Mouse (Mus musculus): ENCODE data around the gene Dnajc7. TPM values are rescaled to one million over a fixed set of nuclear protein-coding genes. Genes with fewer than 3 reads are reported as not detected.

Gene Dnajc7
- polyA plus RNA-seq, 1 experiment from 2014 or later, result 77.3 TPM

DNA sequence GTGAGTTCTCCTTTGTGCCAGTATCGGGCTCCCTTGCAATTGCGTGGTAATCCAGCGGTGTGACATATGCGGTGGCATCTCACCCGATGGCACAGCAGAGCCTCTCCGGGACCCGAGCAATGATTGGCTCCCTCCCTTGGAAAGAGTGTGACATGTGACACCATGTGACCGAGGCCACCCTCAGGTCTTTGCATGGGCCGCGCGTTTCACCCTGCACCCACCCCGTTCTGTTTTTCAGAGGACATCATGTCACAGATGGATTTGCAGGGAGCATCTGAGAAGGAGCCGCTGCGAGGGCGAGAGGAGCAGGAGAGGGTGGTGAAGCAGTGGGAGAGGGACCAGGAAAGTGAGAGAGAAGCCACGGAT lies 48.8 kb downstream of the Dnajc7 start:
- Histone ChIP-seq H3K27me3 (replicated peaks; ENCODE audit: control insufficient read depth, insufficient read depth, low read length) (no peaks in the 10 kb centered on the region), H3K9ac (ENCODE audit: low read length) (peak overlapping the region; percentile 21; the same call in 1 of the 2 replicates), H3K4me3 (ENCODE audit: low read depth, low read length) (0 out of 2 replicates have a peak overlapping the region, but pooled peaks have one; percentile 8), H3K27ac (ENCODE audit: low read depth, low read length) (no peak overlapping the region), H3K36me3 (ENCODE audit: control insufficient read depth, insufficient read depth, low read length) (no peaks in the 10 kb centered on the region), H3K4me2 (ENCODE audit: low read length) (peak overlapping the region; percentile 50), H3K9me3 (replicated peaks; ENCODE audit: control insufficient read depth, low read length) (no peaks in the 10 kb centered on the region), H3K4me1 (ENCODE audit: control insufficient read depth, insufficient read depth, low read length) (no peaks in the 10 kb centered on the region; the same call in 1 of the 2 replicates)
- peak; percentile 22; the same call in 1 of the 2 replicates for ATAC-seq
- peak; percentile 16 for DNase-seq (ENCODE audit: low spot score)
- 16% methylated on average over 16 of the region's 16 CpGs for WGBS

DNA sequence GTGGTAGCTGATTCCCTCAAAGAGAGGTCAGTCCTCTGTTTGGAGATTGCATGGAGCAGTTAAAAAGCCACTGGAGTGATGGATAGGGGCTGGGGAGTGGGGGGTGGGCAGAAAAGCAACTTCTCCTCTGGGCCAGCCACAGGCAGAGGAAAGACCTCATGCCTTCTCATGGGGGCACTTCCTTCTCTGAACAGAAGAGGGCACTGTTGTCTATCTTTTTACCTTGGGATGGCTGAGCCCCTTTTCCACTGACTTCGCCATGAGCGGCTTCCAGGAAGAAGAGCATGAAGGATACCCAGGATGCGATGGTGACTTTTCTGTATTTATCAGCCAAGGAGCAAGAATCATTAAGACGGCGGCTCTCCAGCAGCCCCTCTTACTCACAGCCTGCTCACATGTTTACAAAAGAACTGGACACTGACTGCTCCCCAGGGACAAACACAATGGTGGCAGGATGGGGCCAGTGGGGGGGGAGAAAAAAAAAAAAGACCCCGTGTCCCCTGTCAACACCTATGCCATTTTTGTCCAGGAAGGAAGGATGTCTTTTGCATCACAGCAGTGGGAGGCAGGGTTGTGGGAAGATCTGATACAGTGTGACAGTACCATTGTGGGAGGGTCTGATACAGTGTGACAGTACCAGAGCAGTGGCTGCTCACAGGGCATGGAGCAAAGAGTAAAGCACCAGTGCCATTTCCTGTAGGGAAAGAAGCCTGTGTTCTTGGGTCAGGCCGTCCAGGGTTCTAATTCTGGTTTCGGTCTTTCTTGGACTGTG lies 49.4 kb downstream of the Dnajc7 start:
- Histone ChIP-seq H3K27me3 (replicated peaks; ENCODE audit: control insufficient read depth, insufficient read depth, low read length) (no peaks in the 10 kb centered on the region), H3K27ac (ENCODE audit: low read depth, low read length) (no peak overlapping the region), H3K9ac (ENCODE audit: low read length) (peak overlapping the region; percentile 21), H3K4me3 (ENCODE audit: low read depth, low read length) (peak overlapping the region; percentile 8; the same call in 1 of the 2 replicates), H3K9me3 (replicated peaks; ENCODE audit: control insufficient read depth, low read length) (no peaks in the 10 kb centered on the region), H3K4me2 (ENCODE audit: low read length) (peak overlapping the region; percentile 50), H3K4me1 (ENCODE audit: control insufficient read depth, insufficient read depth, low read length) (no peaks in the 10 kb centered on the region; the same call in 1 of the 2 replicates), H3K36me3 (ENCODE audit: control insufficient read depth, insufficient read depth, low read length) (no peaks in the 10 kb centered on the region)
- WGBS, result 12% methylated on average over 8 of the region's 8 CpGs
- ATAC-seq (peak; percentile 54; the same call in 1 of the 2 replicates), DNase-seq (ENCODE audit: low spot score) (peak; percentile 90)

DNA sequence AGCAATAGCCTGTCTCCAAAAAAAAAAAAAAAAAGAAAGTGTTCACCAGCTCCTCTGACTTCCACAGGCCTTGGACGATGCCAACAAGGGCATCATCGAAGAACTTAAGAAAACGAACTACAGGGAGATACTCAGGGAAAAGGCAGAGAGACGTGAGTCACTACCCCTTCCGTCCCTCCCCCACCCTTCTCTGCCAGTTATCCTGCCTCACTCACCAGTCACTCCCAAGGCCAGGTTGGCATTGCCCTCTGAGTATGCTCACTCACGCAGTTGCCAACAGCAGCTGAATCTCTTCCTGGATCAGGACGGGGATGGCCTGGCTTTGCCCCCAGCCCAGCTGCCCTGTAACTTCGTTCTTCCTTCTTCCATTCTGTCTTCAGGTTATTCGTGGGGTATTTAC lies 50.2 kb downstream of the Dnajc7 start:
- H3K4me3 ChIP-seq (ENCODE audit: low read depth, low read length), result no peak overlapping the region
- no peak overlapping the region for H3K27ac ChIP-seq (ENCODE audit: low read depth, low read length)
- no peak for DNase-seq (ENCODE audit: low spot score)
- no peak for ATAC-seq
- H3K36me3 ChIP-seq (ENCODE audit: control insufficient read depth, insufficient read depth, low read length), result no peaks in the 10 kb centered on the region
- H3K4me2 ChIP-seq (ENCODE audit: low read length), result no peak overlapping the region
- H3K9me3 ChIP-seq (replicated peaks; ENCODE audit: control insufficient read depth, low read length), result no peaks in the 10 kb centered on the region
- H3K4me1 ChIP-seq (ENCODE audit: control insufficient read depth, insufficient read depth, low read length), result no peaks in the 10 kb centered on the region
- 68% methylated on average over 9 of the region's 9 CpGs for WGBS
- no peak overlapping the region for H3K9ac ChIP-seq (ENCODE audit: low read length)
- no peaks in the 10 kb centered on the region for H3K27me3 ChIP-seq (replicated peaks; ENCODE audit: control insufficient read depth, insufficient read depth, low read length)

DNA sequence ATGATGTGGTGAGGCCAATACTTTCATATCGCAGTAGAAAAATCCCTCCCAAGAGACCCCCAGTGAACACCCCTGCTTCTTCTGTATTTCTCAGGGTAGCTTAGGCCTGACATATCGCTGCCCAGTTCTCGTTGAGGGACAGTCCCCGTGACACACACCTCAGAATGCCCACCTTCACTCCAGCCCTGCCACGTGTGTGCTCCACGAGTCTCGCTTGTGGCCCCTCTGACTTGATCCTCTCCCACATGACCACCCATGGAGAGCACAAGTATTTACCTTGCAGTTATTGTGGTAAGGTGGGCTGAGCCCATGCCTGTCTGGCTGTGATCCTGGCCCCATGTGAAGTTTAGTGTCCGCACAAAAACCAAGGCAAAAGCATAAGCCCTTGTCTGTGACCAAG lies 51.3 kb downstream of the Dnajc7 start:
- ATAC-seq (no peak), DNase-seq (ENCODE audit: low spot score) (no peak)
- H3K36me3 ChIP-seq (ENCODE audit: control insufficient read depth, insufficient read depth, low read length), result no peaks in the 10 kb centered on the region
- H3K9ac ChIP-seq (ENCODE audit: low read length), result no peak overlapping the region
- H3K27ac ChIP-seq (ENCODE audit: low read depth, low read length), result no peak overlapping the region
- H3K4me2 ChIP-seq (ENCODE audit: low read length), result no peak overlapping the region
- H3K4me3 ChIP-seq (ENCODE audit: low read depth, low read length), result no peak overlapping the region
- H3K9me3 ChIP-seq (replicated peaks; ENCODE audit: control insufficient read depth, low read length), result no peaks in the 10 kb centered on the region
- 84% methylated on average over 8 of the region's 8 CpGs for WGBS
- no peaks in the 10 kb centered on the region for H3K27me3 ChIP-seq (replicated peaks; ENCODE audit: control insufficient read depth, insufficient read depth, low read length)
- no peaks in the 10 kb centered on the region for H3K4me1 ChIP-seq (ENCODE audit: control insufficient read depth, insufficient read depth, low read length)

DNA sequence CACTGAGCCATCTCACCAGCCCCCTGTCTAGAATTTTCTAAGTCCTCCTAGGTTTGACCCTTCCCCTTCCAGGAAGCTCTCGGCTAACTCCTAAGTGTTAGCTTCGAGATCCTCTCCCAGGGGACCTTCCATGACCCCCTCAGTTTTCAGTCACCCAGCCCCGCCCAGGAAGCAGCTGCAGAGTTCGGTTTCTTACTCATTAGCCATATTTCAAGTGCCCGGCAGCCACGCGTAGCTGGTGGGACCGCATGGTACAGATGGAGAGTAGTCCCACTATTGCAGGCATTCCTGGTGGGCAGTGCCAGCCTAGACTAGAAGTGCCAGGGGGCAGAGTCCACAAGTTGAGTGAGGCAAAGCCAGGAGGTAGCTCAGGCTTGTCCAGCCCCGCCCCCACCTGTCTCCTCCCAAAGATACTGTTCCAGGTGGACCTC lies 52.1 kb downstream of the Dnajc7 start:
- Histone ChIP-seq H3K27ac (ENCODE audit: low read depth, low read length) (no peak overlapping the region), H3K36me3 (ENCODE audit: control insufficient read depth, insufficient read depth, low read length) (no peaks in the 10 kb centered on the region), H3K9me3 (replicated peaks; ENCODE audit: control insufficient read depth, low read length) (no peaks in the 10 kb centered on the region), H3K27me3 (replicated peaks; ENCODE audit: control insufficient read depth, insufficient read depth, low read length) (no peaks in the 10 kb centered on the region), H3K4me2 (ENCODE audit: low read length) (no peak overlapping the region), H3K9ac (ENCODE audit: low read length) (no peak overlapping the region), H3K4me3 (ENCODE audit: low read depth, low read length) (no peak overlapping the region), H3K4me1 (ENCODE audit: control insufficient read depth, insufficient read depth, low read length) (no peaks in the 10 kb centered on the region)
- ATAC-seq, result no peak
- DNase-seq (ENCODE audit: low spot score), result no peak
- WGBS, result 74% methylated on average over 9 of the region's 9 CpGs

DNA sequence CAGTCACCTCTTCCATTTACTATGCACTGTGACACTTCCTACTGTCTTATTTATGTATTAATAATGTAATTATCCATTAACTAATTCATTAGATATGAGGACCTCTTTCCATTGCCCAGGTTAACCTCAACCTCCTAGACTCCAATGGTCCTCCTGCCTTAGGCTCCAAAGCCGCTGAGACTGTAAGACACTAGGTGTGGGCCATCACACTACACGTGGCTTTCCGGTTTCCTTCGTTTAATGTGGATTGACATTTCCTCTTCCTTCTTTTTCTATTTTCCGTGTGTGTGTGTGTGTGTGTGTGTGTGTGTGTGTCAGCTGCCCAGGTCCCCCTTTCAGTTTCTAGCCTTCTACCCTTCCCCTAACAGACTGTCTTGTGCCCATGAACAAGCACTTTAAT lies 52.7 kb downstream of the Dnajc7 start:
- 86% methylated on average over 5 of the region's 5 CpGs for WGBS
- no peak overlapping the region for H3K27ac ChIP-seq (ENCODE audit: low read depth, low read length)
- H3K4me3 ChIP-seq (ENCODE audit: low read depth, low read length), result no peak overlapping the region
- no peaks in the 10 kb centered on the region for H3K27me3 ChIP-seq (replicated peaks; ENCODE audit: control insufficient read depth, insufficient read depth, low read length)
- no peak for DNase-seq (ENCODE audit: low spot score)
- H3K4me2 ChIP-seq (ENCODE audit: low read length), result no peak overlapping the region
- H3K36me3 ChIP-seq (ENCODE audit: control insufficient read depth, insufficient read depth, low read length), result no peaks in the 10 kb centered on the region
- no peak overlapping the region for H3K9ac ChIP-seq (ENCODE audit: low read length)
- H3K4me1 ChIP-seq (ENCODE audit: control insufficient read depth, insufficient read depth, low read length), result no peaks in the 10 kb centered on the region
- ATAC-seq, result no peak
- no peaks in the 10 kb centered on the region for H3K9me3 ChIP-seq (replicated peaks; ENCODE audit: control insufficient read depth, low read length)

DNA sequence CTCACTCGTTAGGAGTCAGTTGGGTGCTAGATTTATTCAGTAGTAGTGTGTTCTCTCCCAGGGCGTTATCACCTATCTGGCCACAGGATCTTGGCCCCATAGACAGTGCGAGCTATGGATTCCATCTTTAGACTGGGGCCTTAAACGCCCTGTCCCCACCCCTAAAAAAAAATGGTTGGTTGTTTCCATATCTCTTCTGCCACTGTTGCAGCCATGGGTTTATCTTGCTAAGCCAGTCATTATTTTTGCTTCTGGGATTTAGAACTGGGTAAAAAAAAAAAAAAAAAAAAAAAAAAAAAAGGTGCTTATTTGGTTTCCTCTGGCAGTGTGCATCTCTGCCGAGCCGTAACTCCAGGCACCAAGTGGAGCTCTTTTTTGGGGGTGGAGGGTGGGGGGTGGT lies 55.3 kb downstream of the Dnajc7 start:
- Histone ChIP-seq H3K27me3 (replicated peaks; ENCODE audit: control insufficient read depth, insufficient read depth, low read length) (no peaks in the 10 kb centered on the region), H3K4me3 (ENCODE audit: low read depth, low read length) (no peak overlapping the region), H3K4me2 (ENCODE audit: low read length) (no peak overlapping the region), H3K9ac (ENCODE audit: low read length) (no peak overlapping the region), H3K9me3 (replicated peaks; ENCODE audit: control insufficient read depth, low read length) (no peaks in the 10 kb centered on the region), H3K4me1 (ENCODE audit: control insufficient read depth, insufficient read depth, low read length) (no peaks in the 10 kb centered on the region), H3K27ac (ENCODE audit: low read depth, low read length) (no peak overlapping the region), H3K36me3 (ENCODE audit: control insufficient read depth, insufficient read depth, low read length) (no peaks in the 10 kb centered on the region)
- no peak for DNase-seq (ENCODE audit: low spot score)
- ATAC-seq, result peak; percentile 15; the same call in 1 of the 2 replicates
- WGBS, result 85% methylated on average over 6 of the region's 6 CpGs

DNA sequence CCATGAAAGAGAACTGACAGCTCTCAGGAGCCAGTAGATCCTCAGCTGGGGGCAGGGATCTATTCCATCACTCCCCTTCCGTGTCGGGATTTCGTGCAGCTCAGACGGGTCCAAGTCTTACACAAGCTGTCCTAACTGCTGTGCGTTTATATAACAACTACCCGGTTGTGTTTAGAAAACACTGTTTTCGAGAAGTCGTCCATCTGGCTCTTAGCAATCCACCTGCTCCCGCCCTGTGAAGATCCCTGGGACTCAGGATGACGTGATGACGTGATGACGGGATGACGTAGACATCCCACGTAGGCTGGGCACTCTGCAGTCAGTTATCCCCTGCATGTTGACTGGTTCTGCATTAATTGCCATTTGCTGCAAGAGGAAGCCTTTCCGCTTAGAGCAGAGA lies 55.7 kb downstream of the Dnajc7 start:
- H3K4me2 ChIP-seq (ENCODE audit: low read length), result no peak overlapping the region
- DNase-seq (ENCODE audit: low spot score), result peak; percentile 81
- H3K9ac ChIP-seq (ENCODE audit: low read length), result no peak overlapping the region
- WGBS, result 68% methylated on average over 15 of the region's 15 CpGs
- H3K36me3 ChIP-seq (ENCODE audit: control insufficient read depth, insufficient read depth, low read length), result no peaks in the 10 kb centered on the region
- H3K4me3 ChIP-seq (ENCODE audit: low read depth, low read length), result no peak overlapping the region
- no peaks in the 10 kb centered on the region for H3K4me1 ChIP-seq (ENCODE audit: control insufficient read depth, insufficient read depth, low read length)
- no peaks in the 10 kb centered on the region for H3K27me3 ChIP-seq (replicated peaks; ENCODE audit: control insufficient read depth, insufficient read depth, low read length)
- no peak overlapping the region for H3K27ac ChIP-seq (ENCODE audit: low read depth, low read length)
- ATAC-seq, result peak; percentile 75; the same call in 1 of the 2 replicates
- no peaks in the 10 kb centered on the region for H3K9me3 ChIP-seq (replicated peaks; ENCODE audit: control insufficient read depth, low read length)

DNA sequence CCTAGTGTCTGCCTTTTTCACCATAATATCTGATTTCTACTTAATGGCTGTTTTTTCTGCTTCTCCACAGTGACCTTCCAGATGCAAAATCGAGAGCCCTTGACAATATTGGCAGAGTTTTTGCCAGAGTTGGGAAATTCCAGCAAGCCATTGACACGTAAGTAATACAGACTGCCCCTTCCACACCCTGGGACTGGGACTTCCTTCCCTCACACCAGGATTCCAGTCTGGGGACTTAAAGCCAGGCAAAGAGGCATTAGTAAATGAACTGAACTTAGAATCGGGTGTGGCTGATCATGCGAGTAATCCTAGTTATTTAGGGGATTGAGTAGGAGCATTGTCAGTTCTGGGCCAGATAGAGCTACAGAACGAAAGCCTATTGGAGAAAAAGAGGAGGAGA lies 58.2 kb downstream of the Dnajc7 start:
- Histone ChIP-seq H3K4me3 (ENCODE audit: low read depth, low read length) (no peak overlapping the region), H3K4me2 (ENCODE audit: low read length) (no peak overlapping the region)

More for the DNA sequence above, 58.2 kb downstream of the Dnajc7 start:
- DNase-seq (ENCODE audit: low spot score), result no peak
- no peaks in the 10 kb centered on the region for H3K27me3 ChIP-seq (replicated peaks; ENCODE audit: control insufficient read depth, insufficient read depth, low read length)
- no peak for ATAC-seq
- no peaks in the 10 kb centered on the region for H3K9me3 ChIP-seq (replicated peaks; ENCODE audit: control insufficient read depth, low read length)
- H3K9ac ChIP-seq (ENCODE audit: low read length), result no peak overlapping the region
- no peaks in the 10 kb centered on the region for H3K36me3 ChIP-seq (ENCODE audit: control insufficient read depth, insufficient read depth, low read length)
- WGBS, result 31% methylated on average over 5 of the region's 5 CpGs
- H3K27ac ChIP-seq (ENCODE audit: low read depth, low read length), result no peak overlapping the region
- H3K4me1 ChIP-seq (ENCODE audit: control insufficient read depth, insufficient read depth, low read length), result no peaks in the 10 kb centered on the region

Data from forebrain, embryonic 14.5 days (tissue).